Mouse (Mus musculus) hindbrain, embryonic 15.5 days (tissue): ENCODE measurements around the gene Slc4a3. TPM values are rescaled to one million over a fixed set of nuclear protein-coding genes. Genes with fewer than 3 reads are reported as not detected.

Experiments
- ATAC-seq: fragments of 200-750 bp; cut with Nextera tagmentation; 2 replicates; pipeline ENCODE4 v1.8.0; 2017; ENCODE audit warnings: low read depth, moderate number of reproducible peaks, moderate TSS enrichment; ENCODE audit not compliant: low FRiP score
- H3K27ac ChIP-seq: fragments of 300-500 bp; sonication (generic); replicated peaks from 2 replicates; pipeline ENCODE4 v1.5.1; 2015; ENCODE audit warnings: mild to moderate bottlenecking, inconsistent platforms
- H3K27me3 ChIP-seq: fragments of 300-500 bp; sonication (generic); 2 replicates; pipeline ENCODE4 v1.6.1; 2015; ENCODE audit warnings: control low read depth, inconsistent platforms
- H3K36me3 ChIP-seq: fragments of 300-500 bp; sonication (generic); 2 replicates; pipeline ENCODE4 v1.6.1; 2015; ENCODE audit warnings: control low read depth, inconsistent platforms
- H3K4me1 ChIP-seq: fragments of 300-500 bp; sonication (generic); replicated peaks from 2 replicates; pipeline ENCODE4 v1.6.1; 2015; ENCODE audit warnings: control low read depth, inconsistent platforms
- H3K4me2 ChIP-seq: fragments of 300-500 bp; sonication (generic); 2 replicates; pipeline ENCODE4 v1.6.1; 2015; ENCODE audit warnings: moderate library complexity, mild to moderate bottlenecking, inconsistent platforms
- H3K4me3 ChIP-seq: fragments of 300-500 bp; sonication (generic); 2 replicates; pipeline ENCODE4 v1.5.1; 2015; ENCODE audit warnings: mild to moderate bottlenecking, inconsistent platforms
- H3K9ac ChIP-seq: fragments of 300-500 bp; sonication (generic); 2 replicates; pipeline ENCODE4 v1.6.1; 2015; ENCODE audit warnings: inconsistent platforms
- H3K9me3 ChIP-seq: fragments of 300-500 bp; sonication (generic); 2 replicates; pipeline ENCODE4 v1.6.1; 2016; ENCODE audit warnings: control low read depth, inconsistent platforms
- WGBS: fragments of 180-500 bp; shearing (Covaris S2); methylation state at CpG from one replicate; pipeline ENCODE4 v1.1.7; 2015; 5-methylcytosine and 5-hydroxymethylcytosine counted together
- polyA plus RNA-seq: library from polyadenylated mRNA; unstranded; fragments of >200 nt; fragmentation: Nextera tagmentation; extraction: Ambion mirVana; gene quantifications from 2 replicates; pipeline ENCODE4 v1.2.1, GENCODE M21; 2015

Slc4a3 gene
- polyA plus RNA-seq, 1 experiment from 2014 or later = 77.2 TPM

DNA sequence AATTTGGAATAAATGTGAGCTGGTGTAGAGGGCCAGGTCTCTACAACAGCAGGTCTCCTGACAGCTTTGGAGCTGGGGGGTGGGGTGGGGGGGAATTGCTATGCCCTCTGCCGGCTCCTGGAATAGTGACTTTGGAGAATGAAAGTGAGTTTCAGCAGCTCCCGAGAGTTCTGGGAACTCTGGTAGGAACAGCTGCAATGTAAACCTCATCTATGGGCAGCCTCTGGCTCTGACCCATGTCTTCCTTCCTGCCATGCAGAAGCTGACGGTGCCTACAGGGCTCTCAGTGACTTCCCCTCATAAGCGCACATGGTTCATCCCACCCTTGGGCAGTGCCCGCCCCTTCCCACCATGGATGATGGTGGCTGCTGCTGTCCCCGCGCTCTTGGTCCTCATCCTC, 9.6 kb downstream of the Slc4a3 start:
- Histone ChIP-seq H3K4me2 (no peak overlapping the region), H3K27ac (no peak overlapping the region), H3K4me1 (peaks cover 10% of the 10 kb centered on the region; the same call in 1 of the 2 replicates), H3K4me3 (no peak overlapping the region), H3K27me3 (no peaks in the 10 kb centered on the region), H3K9ac (no peak overlapping the region), H3K9me3 (no peaks in the 10 kb centered on the region), H3K36me3 (peaks cover 60% of the 10 kb centered on the region)
- ATAC-seq = no peak
- 91% methylated on average over 7 of the region's 7 CpGs for WGBS

DNA sequence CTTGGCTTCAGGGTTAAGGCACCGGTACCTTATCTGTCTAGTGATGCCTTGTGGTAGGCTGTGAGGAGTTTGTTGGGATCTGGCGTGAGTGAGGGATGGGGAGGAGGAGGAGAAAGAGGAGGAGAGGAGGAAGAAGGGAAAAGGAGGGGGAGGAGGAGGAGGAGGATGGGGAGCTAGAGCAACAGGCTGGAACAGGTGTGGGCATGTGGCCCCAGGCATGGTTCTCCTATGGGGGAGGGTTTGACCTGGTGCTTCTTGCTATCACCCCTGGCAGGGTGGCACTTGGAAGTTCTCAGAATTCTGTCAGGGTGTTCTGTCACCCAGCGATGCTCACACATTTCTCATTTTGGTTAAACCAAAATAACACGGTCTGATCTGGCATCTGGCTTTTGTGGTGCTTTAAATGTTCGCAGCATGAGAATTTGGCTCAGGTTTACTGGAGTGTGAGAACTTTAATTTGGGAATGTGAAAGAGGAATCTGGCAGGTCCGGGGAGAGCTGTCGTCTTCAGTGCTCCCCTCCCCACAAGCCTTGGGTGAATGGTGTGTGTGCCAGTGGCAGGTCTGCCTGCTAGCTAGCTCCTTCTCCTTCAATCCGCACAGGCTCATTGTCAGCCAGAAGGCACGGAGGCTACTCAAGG, 10.2 kb downstream of the Slc4a3 start:
- Histone ChIP-seq H3K36me3 (peaks cover 55% of the 10 kb centered on the region), H3K4me1 (peaks cover 11% of the 10 kb centered on the region), H3K4me3 (no peak overlapping the region), H3K27ac (no peak overlapping the region), H3K4me2 (no peak overlapping the region), H3K27me3 (no peaks in the 10 kb centered on the region), H3K9me3 (no peaks in the 10 kb centered on the region), H3K9ac (no peak overlapping the region)
- no peak for ATAC-seq
- WGBS = 88% methylated on average over 9 of the region's 9 CpGs

DNA sequence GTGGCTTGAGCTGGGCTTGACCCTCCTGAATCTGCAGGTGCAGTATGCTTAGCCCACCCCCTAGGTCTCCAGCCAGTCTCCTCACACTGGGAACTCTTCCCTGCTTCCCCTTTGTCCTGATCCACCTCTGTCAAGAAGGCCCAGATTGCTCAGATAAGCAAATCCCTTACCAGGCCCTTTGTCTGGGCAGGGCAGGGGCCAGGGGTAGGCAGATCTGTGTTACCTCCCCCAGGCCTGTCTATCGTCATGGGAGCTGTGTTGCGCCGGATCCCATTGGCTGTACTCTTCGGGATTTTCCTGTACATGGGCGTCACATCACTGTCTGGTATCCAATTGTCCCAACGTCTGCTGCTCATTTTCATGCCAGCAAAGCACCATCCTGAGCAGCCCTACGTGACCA, 11.0 kb downstream of the Slc4a3 start:
- Histone ChIP-seq H3K27me3 (no peaks in the 10 kb centered on the region), H3K9me3 (no peaks in the 10 kb centered on the region), H3K27ac (no peak overlapping the region), H3K4me1 (peaks cover 18% of the 10 kb centered on the region), H3K4me3 (no peak overlapping the region), H3K9ac (no peak overlapping the region), H3K4me2 (no peak overlapping the region), H3K36me3 (peaks cover 49% of the 10 kb centered on the region)
- ATAC-seq = no peak
- WGBS = 92% methylated on average over 7 of the region's 7 CpGs

DNA sequence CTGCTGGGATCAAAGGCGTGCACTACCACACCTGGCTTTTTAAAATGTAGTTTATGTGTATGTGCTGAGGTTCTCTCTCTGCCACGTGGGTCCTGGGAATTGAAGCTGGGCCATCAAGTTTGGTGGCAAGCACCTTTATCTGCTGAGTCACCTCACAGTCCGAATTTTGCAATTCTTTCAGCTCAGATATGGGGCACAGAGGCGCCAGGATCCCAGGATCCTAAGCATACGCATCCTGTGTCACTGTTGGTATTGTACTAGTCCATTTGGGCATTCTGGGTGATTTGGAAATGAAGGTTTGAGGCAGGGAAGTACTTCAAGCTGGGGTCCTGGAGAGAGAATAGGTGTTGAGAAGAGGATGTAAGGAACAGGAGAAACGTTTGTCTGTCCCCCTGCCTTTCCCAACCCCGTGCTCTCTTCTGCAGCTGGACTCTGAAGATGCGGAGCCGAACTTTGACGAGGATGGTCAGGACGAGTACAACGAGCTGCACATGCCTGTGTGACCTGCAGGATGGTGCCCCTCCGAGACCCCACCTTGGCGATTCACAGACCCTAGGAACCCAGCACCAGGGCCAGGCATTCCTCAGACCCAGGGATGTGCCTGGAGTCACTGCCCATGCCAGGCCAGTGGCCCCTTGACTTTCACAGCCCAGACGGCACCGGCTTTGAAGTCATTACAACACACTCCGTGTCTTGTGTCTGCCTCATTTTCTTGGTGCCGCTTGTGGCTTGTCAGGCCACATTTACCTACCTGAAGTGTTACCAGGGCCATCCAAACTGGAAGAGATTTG, 12.5 kb downstream of the Slc4a3 start:
- H3K27ac ChIP-seq = no peak overlapping the region
- H3K36me3 ChIP-seq = peaks cover 33% of the 10 kb centered on the region; the same call in 1 of the 2 replicates
- H3K27me3 ChIP-seq = no peaks in the 10 kb centered on the region
- peaks cover 18% of the 10 kb centered on the region for H3K4me1 ChIP-seq
- no peaks in the 10 kb centered on the region for H3K9me3 ChIP-seq
- H3K4me2 ChIP-seq = no peak overlapping the region
- ATAC-seq = no peak; the same call in 1 of the 2 replicates
- WGBS = 90% methylated on average over 18 of the region's 18 CpGs
- no peak overlapping the region for H3K4me3 ChIP-seq
- H3K9ac ChIP-seq = no peak overlapping the region

DNA sequence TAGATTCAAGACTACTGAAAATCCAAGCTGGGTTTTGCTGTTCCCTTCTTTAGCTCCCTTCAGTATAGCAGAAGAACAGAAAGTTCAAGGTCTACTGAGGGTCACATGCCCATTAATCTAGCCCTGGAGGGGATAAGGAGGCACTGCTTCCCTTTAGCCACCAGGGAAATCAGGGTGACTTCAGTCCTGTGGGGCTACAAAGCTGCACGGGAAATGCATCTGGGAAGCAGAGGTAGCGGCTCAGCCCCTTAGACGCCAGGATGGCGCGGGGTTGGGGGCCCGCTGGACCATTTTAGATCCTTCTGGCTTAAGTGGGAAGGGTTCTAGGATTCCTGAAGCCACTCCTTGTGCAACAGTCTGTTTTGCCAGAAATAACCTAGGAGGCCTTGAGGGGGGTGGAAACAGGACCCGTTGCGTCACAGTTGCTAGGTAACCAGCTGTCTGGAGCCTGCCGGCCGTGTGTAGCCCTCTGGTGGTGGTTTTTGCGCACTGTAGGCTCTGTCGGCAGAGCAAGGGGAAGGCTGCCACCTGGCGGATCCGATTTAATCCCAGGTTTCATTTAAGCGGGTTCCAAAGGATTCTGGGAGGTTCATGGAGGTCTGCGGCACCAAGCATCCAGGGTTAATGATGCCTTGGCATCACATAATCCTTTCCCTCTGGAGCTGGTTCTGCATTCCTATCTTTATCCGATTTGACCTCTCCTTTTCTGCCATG, 13.3 kb downstream of the Slc4a3 start:
- no peaks in the 10 kb centered on the region for H3K9me3 ChIP-seq
- peaks cover 27% of the 10 kb centered on the region; the same call in 1 of the 2 replicates for H3K36me3 ChIP-seq
- H3K9ac ChIP-seq = no peak overlapping the region
- no peak overlapping the region for H3K4me3 ChIP-seq
- peak; percentile 89 for ATAC-seq
- peaks cover 18% of the 10 kb centered on the region for H3K4me1 ChIP-seq
- H3K27ac ChIP-seq = peak overlapping the region; percentile 54; the same call in 1 of the 2 replicates
- WGBS = 9% methylated on average over 17 of the region's 17 CpGs
- H3K27me3 ChIP-seq = no peaks in the 10 kb centered on the region
- H3K4me2 ChIP-seq = peak overlapping the region; percentile 37

DNA sequence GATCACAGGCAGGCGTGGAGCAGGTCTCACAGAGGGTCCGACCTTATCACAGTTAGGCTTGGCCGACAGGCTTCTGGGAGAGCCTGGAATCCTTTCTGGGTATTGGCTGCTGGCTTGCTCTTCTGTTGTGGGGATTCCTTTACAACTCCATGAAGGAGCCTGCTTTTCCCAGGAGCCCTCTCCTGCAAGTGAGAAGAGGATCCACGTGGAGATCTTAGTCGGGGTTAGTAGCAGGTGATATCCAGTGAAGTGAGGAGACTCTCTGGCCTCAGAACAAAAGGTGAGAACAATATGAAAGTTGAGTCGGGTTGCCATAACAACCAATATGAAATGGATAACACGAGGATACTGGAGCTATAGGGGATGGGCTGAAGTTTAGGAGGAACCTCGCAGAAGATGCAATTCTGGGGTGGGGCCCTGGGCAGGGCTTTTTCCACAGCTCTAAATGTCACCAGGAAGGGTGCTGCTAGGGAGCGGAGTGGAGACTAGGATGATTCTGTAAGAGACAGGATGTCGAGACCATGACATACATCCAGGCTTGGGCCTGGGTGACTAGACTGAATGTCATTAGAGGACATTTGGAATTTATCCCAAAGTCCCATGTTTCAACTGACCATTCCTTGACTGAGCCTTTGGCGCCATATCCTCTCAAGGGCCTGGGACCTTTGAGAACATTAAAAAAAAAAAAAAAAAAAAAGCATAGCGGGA, 14.3 kb downstream of the Slc4a3 start:
- Histone ChIP-seq H3K9me3 (no peaks in the 10 kb centered on the region), H3K27ac (no peak overlapping the region; the same call in 1 of the 2 replicates), H3K36me3 (peaks cover 19% of the 10 kb centered on the region; the same call in 1 of the 2 replicates), H3K9ac (no peak overlapping the region), H3K4me1 (peaks cover 18% of the 10 kb centered on the region), H3K27me3 (no peaks in the 10 kb centered on the region), H3K4me2 (no peak overlapping the region), H3K4me3 (no peak overlapping the region)
- WGBS = 83% methylated on average over 12 of the region's 12 CpGs
- no peak for ATAC-seq

DNA sequence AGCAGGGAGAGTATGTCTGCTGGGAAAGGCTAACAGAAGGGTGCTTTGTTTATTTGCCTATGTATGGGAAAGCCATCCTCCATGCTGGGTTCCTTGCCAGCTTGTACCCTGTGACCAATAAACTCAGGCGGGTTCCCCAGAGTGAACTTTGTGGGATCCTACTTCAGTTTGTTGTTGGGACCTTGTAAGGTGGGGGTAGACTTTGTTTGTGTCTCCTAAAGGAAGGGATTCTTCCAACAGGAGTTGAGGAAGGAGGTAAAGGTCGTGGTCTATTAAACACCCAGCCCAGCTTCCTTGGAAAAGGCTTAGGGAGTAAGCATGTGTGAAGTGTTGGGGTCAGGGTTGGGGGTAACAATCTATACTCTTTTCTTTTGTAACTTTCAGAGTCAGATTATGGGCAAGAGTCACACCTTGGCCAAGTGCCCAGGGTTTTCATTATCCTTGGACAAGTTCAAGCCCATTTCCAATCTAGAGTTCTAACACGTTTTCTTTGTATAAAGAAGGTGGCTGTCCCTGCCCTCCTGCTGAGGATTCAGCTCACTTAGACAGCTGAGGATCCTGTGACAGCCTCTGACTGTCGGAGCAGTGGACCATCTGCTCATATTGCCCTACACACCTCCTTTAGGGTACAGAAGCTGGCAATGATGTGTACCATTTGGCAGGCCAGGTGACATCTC, 15.3 kb downstream of the Slc4a3 start:
- Histone ChIP-seq H3K36me3 (peaks cover 13% of the 10 kb centered on the region; the same call in 1 of the 2 replicates), H3K4me1 (peaks cover 18% of the 10 kb centered on the region), H3K9ac (no peak overlapping the region), H3K4me2 (no peak overlapping the region), H3K27me3 (no peaks in the 10 kb centered on the region), H3K9me3 (no peaks in the 10 kb centered on the region), H3K4me3 (no peak overlapping the region), H3K27ac (peak overlapping the region; percentile 58)
- 42% methylated on average over 4 of the region's 4 CpGs for WGBS
- ATAC-seq = no peak

DNA sequence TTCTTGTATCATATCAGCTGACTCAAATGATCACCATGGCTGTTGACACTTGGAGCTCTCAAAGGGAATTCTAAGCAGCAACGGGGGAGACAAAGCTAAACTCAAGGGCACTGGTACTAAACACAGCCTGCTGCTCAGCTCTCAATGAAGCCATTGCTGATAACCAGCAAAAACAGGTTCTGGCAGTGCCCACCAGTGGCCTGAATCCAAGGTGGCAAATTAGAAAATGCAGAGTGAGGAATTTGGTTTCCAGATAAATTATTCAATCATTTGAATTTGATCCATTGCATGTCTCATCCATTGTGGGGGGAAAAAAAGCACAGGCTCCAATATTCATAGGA, 15.8 kb downstream of the Slc4a3 start:
- H3K4me2 ChIP-seq = no peak overlapping the region
- no peak overlapping the region for H3K9ac ChIP-seq
- peaks cover 10% of the 10 kb centered on the region; the same call in 1 of the 2 replicates for H3K36me3 ChIP-seq
- H3K27me3 ChIP-seq = no peaks in the 10 kb centered on the region
- ATAC-seq = no peak
- peak overlapping the region; percentile 58 for H3K27ac ChIP-seq
- peaks cover 18% of the 10 kb centered on the region for H3K4me1 ChIP-seq
- no peaks in the 10 kb centered on the region for H3K9me3 ChIP-seq
- no peak overlapping the region for H3K4me3 ChIP-seq
- WGBS = 48% methylated on average over 1 of the region's 1 CpGs

DNA sequence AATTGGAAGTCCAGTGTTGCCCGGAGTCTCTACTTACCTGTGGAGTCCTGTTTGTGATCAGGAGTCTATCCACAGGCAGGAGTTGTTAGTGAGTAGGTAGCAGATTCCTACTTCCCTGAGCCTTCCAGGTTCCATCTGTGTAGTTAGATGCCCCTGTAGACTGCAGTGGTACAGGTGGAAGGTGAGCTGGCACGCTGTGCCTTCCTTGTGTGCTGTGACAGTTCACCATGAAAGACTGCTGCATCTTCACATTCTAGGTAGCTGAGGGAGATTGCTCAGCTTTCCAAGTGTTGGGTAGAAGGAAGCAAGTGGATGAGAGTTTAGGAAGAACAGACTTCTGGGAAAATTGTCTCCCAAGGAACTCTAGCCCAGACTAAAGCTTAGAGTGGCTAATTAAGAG, 18.0 kb downstream of the Slc4a3 start:
- H3K27me3 ChIP-seq = no peaks in the 10 kb centered on the region
- 87% methylated on average over 2 of the region's 2 CpGs for WGBS
- no peak overlapping the region for H3K27ac ChIP-seq
- no peak overlapping the region for H3K4me2 ChIP-seq
- no peak for ATAC-seq
- H3K4me1 ChIP-seq = peaks cover 17% of the 10 kb centered on the region
- H3K4me3 ChIP-seq = no peak overlapping the region
- H3K9ac ChIP-seq = no peak overlapping the region
- no peaks in the 10 kb centered on the region for H3K36me3 ChIP-seq
- no peaks in the 10 kb centered on the region for H3K9me3 ChIP-seq

DNA sequence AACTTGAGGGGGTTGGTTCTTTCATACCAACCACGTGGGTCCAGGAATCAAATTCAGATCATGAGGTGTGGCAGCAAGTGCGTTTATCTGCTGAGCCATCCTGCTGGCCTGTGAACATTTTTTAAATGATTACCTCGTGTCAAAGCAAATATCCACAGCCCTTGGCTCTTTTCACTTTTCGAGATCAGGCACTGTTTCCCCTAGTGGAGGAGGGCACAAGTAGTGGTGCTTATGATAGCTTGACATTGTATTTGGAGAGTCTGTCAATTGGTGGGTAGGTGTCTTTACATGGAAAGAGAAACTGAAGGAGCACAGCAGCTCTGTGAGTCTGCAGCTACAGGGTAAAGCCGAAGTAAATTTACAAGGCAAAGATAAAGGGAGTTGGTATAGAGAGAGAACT, 18.9 kb downstream of the Slc4a3 start:
- H3K4me3 ChIP-seq = no peak overlapping the region
- H3K36me3 ChIP-seq = no peaks in the 10 kb centered on the region
- WGBS = 71% methylated on average over 5 of the region's 5 CpGs
- no peak overlapping the region for H3K9ac ChIP-seq
- ATAC-seq = no peak
- no peaks in the 10 kb centered on the region for H3K9me3 ChIP-seq
- no peak overlapping the region for H3K27ac ChIP-seq
- H3K4me1 ChIP-seq = peaks cover 11% of the 10 kb centered on the region
- H3K4me2 ChIP-seq = no peak overlapping the region
- H3K27me3 ChIP-seq = no peaks in the 10 kb centered on the region

DNA sequence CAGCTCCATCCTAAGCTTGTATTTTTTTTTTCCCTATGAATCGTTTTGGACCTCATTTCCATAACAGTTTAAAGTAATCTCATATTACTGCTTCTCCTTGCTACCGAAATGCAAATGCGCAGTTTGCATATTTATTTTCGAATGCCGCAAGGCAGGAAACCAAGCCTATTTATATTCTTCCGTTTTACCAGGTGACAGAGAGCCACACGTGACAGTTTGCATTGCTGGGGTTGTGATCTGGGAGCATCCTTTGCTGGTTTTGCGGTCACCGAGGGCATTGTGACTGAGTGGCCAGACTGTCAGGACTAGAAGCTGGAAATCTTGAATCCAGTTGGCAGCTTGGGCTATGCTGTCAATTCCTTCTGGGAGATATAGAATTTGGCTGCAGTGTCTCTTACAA, 19.6 kb downstream of the Slc4a3 start:
- no peaks in the 10 kb centered on the region for H3K36me3 ChIP-seq
- H3K9ac ChIP-seq = no peak overlapping the region
- no peak overlapping the region; the same call in 1 of the 2 replicates for H3K27ac ChIP-seq
- H3K4me3 ChIP-seq = no peak overlapping the region
- H3K4me2 ChIP-seq = no peak overlapping the region
- no peaks in the 10 kb centered on the region for H3K9me3 ChIP-seq
- WGBS = 61% methylated on average over 9 of the region's 9 CpGs
- no peak for ATAC-seq
- H3K27me3 ChIP-seq = no peaks in the 10 kb centered on the region
- H3K4me1 ChIP-seq = peaks cover 7% of the 10 kb centered on the region
